Mouse (Mus musculus): ENCODE data around the gene Nrxn2.
A peak's percentile ranks its signal among the peaks of the same experiment; 100 is the strongest.

The Nrxn2 gene

GRCm38 (mm10) chr19:6392743-6393393 lies 25.7 kb upstream of the Nrxn2 start:
- DNase-seq, result no peak

- no peak for DNase-seq
Measured at GRCm38 (mm10) chr19:6393637-6394036, 24.9 kb upstream of the Nrxn2 start.

- DNase-seq, result no peak
Measured at GRCm38 (mm10) chr19:6396237-6396636, 22.3 kb upstream of the Nrxn2 start.

- no peak for DNase-seq
Measured at GRCm38 (mm10) chr19:6397582-6398249, 20.8 kb upstream of the Nrxn2 start.

- peak; percentile 80 to 85 for DNase-seq
Measured at GRCm38 (mm10) chr19:6398447-6399284, 19.9 kb upstream of the Nrxn2 start.

- peak; percentile 82 to 91 for DNase-seq
Measured at GRCm38 (mm10) chr19:6399285-6400095, 19.0 kb upstream of the Nrxn2 start, which contains the start of gene Rasgrp2. Gene Rasgrp2, plus strand, starts transcription at chr19:6399340.

- DNase-seq, result peak in 1 of 2 experiments; percentile 48
Measured at GRCm38 (mm10) chr19:6400096-6401086, 18.1 kb upstream of the Nrxn2 start.

GRCm38 (mm10) chr19:6401131-6401815 lies 17.3 kb upstream of the Nrxn2 start:
- DNase-seq, result peak; percentile 92 to 93

- peak; percentile 51 to 73 for DNase-seq
Measured at GRCm38 (mm10) chr19:6401951-6402350, 16.6 kb upstream of the Nrxn2 start.

GRCm38 (mm10) chr19:6403869-6404268 lies 14.7 kb upstream of the Nrxn2 start:
- DNase-seq, result no peak

GRCm38 (mm10) chr19:6405433-6405832 lies 13.1 kb upstream of the Nrxn2 start:
- no peak for DNase-seq

GRCm38 (mm10) chr19:6407109-6407508 lies 11.4 kb upstream of the Nrxn2 start:
- peak in 1 of 2 experiments; percentile 18 for DNase-seq

GRCm38 (mm10) chr19:6407816-6408510 lies 10.6 kb upstream of the Nrxn2 start:
- peak in 1 of 2 experiments; percentile 23 for DNase-seq

- DNase-seq, result peak in 1 of 2 experiments; percentile 18
Measured at GRCm38 (mm10) chr19:6408749-6409148, 9.8 kb upstream of the Nrxn2 start.

- DNase-seq, result no peak
Measured at GRCm38 (mm10) chr19:6409176-6409575, 9.4 kb upstream of the Nrxn2 start.

GRCm38 (mm10) chr19:6409936-6410335 lies 8.6 kb upstream of the Nrxn2 start:
- no peak for DNase-seq

GRCm38 (mm10) chr19:6412798-6413197 lies 5.7 kb upstream of the Nrxn2 start:
- no peak for DNase-seq

- peak; percentile 60 to 83 for DNase-seq
Measured at GRCm38 (mm10) chr19:6415454-6415853, 3.1 kb upstream of the Nrxn2 start.

- no peak for DNase-seq
Measured at GRCm38 (mm10) chr19:6416124-6416770, 2.3 kb upstream of the Nrxn2 start.
